8 mouse cellular contexts compared by ENCODE assay signal in genomic region chr1:169969516-169969886, GRCm38 (mm10). TPM values are rescaled to one million over a fixed set of nuclear protein-coding genes. Genes with fewer than 3 reads are reported as not detected.
DNase-seq lines count a peak whose midpoint lies in the region; ATAC-seq and TF ChIP-seq lines count a peak whose summit lies in the region.

No protein-coding gene starts in this region.

- intact Hi-C loops in gastrocnemius, adult 2 months (cut with DNase I): loop anchor here (1.0 to 5.0 kb wide), 2 partner anchors 168 to 438 kb away; partner anchors contain the start of gene Nuf2
- intact Hi-C loops in gastrocnemius, postnatal 36 days (cut with DNase I): loop anchor here (5.0 kb wide), 1 partner anchor 168 kb away; no protein-coding TSS in a partner anchor

- peaks cover 21% of the 10 kb centered on the region for H3K36me3 ChIP-seq in forebrain, embryonic 13.5 days (ENCODE audit: poor library complexity, severe bottlenecking)
- H3K36me3 ChIP-seq in liver, embryonic 14.5 days (replicated peaks; ENCODE audit: control insufficient read depth, insufficient read depth, low read depth): no peaks in the 10 kb centered on the region

- no peaks in the 10 kb centered on the region for H3K9me3 ChIP-seq in forebrain, embryonic 13.5 days (replicated peaks)
- no peaks in the 10 kb centered on the region for H3K9me3 ChIP-seq in liver, embryonic 14.5 days (ENCODE audit: control insufficient read depth, low read length)

- peak overlapping the region; percentile 75 for H3K4me2 ChIP-seq in forebrain, embryonic 13.5 days
- peak overlapping the region; percentile 77 for H3K4me2 ChIP-seq in liver, embryonic 14.5 days (ENCODE audit: low read depth)

- WGBS in forebrain, embryonic 13.5 days: under 1% methylated on average over 8 of the region's 9 CpGs
- 1% methylated on average over 9 of the region's 9 CpGs for WGBS in liver, embryonic 14.5 days (ENCODE audit: insufficient replicate concordance)

- TF ChIP-seq CTCF in gastrocnemius, adult 2 months (IDR thresholded peaks at IDR 0.05): no peak
- TF ChIP-seq CTCF in liver, embryonic 14.5 days (IDR thresholded peaks at IDR 0.05; ENCODE audit: low read depth): no peak

- TF ChIP-seq EP300 in liver, embryonic 14.5 days (IDR thresholded peaks at IDR 0.05; ENCODE audit: low read depth): no peak

- ATAC-seq in CD4-positive, CD25-positive, alpha-beta regulatory T cell, adult 4 months: peak; percentile 13
- ATAC-seq in forebrain, embryonic 13.5 days: peak; percentile 62
- peak; percentile 43 for ATAC-seq in liver, embryonic 14.5 days (ENCODE audit: insufficient read depth)

- H3K4me3 ChIP-seq in gastrocnemius, adult 2 months: peak overlapping the region; percentile 90
- H3K4me3 ChIP-seq in forebrain, embryonic 13.5 days: peak overlapping the region; percentile 61
- peak overlapping the region; percentile 60 for H3K4me3 ChIP-seq in liver, embryonic 14.5 days (ENCODE audit: insufficient read depth in 1 of 2, low read depth in 2 of 2, low read length in 2 of 2)

- peak overlapping the region; percentile 86 for H3K27ac ChIP-seq in gastrocnemius, adult 2 months
- peak overlapping the region; percentile 55 for H3K27ac ChIP-seq in forebrain, embryonic 13.5 days
- H3K27ac ChIP-seq in liver, embryonic 14.5 days: peak overlapping the region; percentile 9

- no peak for DNase-seq in gastrocnemius, adult 2 months
- no peak for DNase-seq in gastrocnemius, postnatal 36 days
- DNase-seq in liver, embryonic 14.5 days (ENCODE audit: low read depth in 3 of 3, low spot score in 3 of 3): no peak
- DNase-seq in right cerebral cortex, adult 2 months (ENCODE audit: low spot score in 2 of 2): no peak
- no peak for DNase-seq in ovary, adult 18-20 months (ENCODE audit: low spot score)
- no peak for DNase-seq in kidney, adult 8-10 months

- peak overlapping the region; percentile 61 for H3K9ac ChIP-seq in forebrain, embryonic 13.5 days
- H3K9ac ChIP-seq in liver, embryonic 14.5 days (replicated peaks): peak overlapping the region; percentile 64

- no peaks in the 10 kb centered on the region for H3K27me3 ChIP-seq in forebrain, embryonic 13.5 days
- no peaks in the 10 kb centered on the region for H3K27me3 ChIP-seq in liver, embryonic 14.5 days (ENCODE audit: control insufficient read depth, insufficient read depth, low read length)

- peaks cover 19% of the 10 kb centered on the region for H3K4me1 ChIP-seq in forebrain, embryonic 13.5 days
- peaks cover 3 to 9% of the 10 kb centered on the region in 2 experiments; a peak in 2 of 4 replicates for H3K4me1 ChIP-seq in liver, embryonic 14.5 days (replicated peaks; ENCODE audit: control insufficient read depth in 2 of 2, insufficient read depth in 2 of 2, low read length in 1 of 2)

RNA-seq across cellular contexts. Expression of gene Hsd17b7, which starts 0.5 kb away (rescaled TPM):
- total RNA-seq in gastrocnemius, adult 2 months (2021): 1 to 10 TPM; 5.2 to 9.5 TPM
- 1 to 10 TPM; 2.9 to 4.1 TPM for total RNA-seq in gastrocnemius, postnatal 36 days (2021)
- 10 to 100 TPM in 1 of 2 experiments, 1 to 10 TPM in 1; 9.4 to 13.9 TPM for polyA plus RNA-seq in CD4-positive, CD25-positive, alpha-beta regulatory T cell, adult 4 months (2017; shearing (Covaris generic))
- 14.2 and 18.1 TPM in 2 replicates for polyA plus RNA-seq in forebrain, embryonic 13.5 days (2015; fragmentation: Nextera tagmentation; extraction: Ambion mirVana)
- 5.5 and 5.6 TPM in 2 replicates for polyA plus RNA-seq in liver, embryonic 14.5 days (2012; rRNA removed)
- 10.1 and 11.0 TPM in 2 replicates for polyA plus RNA-seq in liver, embryonic 14.5 days (2014; fragmentation: Nextera tagmentation; extraction: Ambion mirVana)

RNA-seq across cellular contexts. Expression of gene Ccdc190, which starts 41.1 kb away (rescaled TPM):
- not detected for total RNA-seq in gastrocnemius, adult 2 months (2021)
- not detected for total RNA-seq in gastrocnemius, postnatal 36 days (2021)
- not detected for polyA plus RNA-seq in CD4-positive, CD25-positive, alpha-beta regulatory T cell, adult 4 months (2017; shearing (Covaris generic))
- 0.81 and 0.93 TPM in 2 replicates for polyA plus RNA-seq in forebrain, embryonic 13.5 days (2015; fragmentation: Nextera tagmentation; extraction: Ambion mirVana)
- not detected in 2 replicates for polyA plus RNA-seq in liver, embryonic 14.5 days (2012; rRNA removed)
- not detected in 2 replicates for polyA plus RNA-seq in liver, embryonic 14.5 days (2014; fragmentation: Nextera tagmentation; extraction: Ambion mirVana)

Comparison
In these comparisons a context has a peak if more than half of its experiments do, and no peak if none do; other contexts are left out.
1. H3K27ac ChIP-seq: peak in every context shown above with its lines; median percentile 86 in gastrocnemius, adult 2 months; 55 in forebrain, embryonic 13.5 days; 9 in liver, embryonic 14.5 days.